Mouse (Mus musculus): ENCODE data around the gene Lgalsl. TPM values are rescaled to one million over a fixed set of nuclear protein-coding genes. Genes with fewer than 3 reads are reported as not detected.

The Lgalsl gene
- total and polyA plus RNA-seq, 3 experiments = 0.11 TPM; not detected in 2

DNA sequence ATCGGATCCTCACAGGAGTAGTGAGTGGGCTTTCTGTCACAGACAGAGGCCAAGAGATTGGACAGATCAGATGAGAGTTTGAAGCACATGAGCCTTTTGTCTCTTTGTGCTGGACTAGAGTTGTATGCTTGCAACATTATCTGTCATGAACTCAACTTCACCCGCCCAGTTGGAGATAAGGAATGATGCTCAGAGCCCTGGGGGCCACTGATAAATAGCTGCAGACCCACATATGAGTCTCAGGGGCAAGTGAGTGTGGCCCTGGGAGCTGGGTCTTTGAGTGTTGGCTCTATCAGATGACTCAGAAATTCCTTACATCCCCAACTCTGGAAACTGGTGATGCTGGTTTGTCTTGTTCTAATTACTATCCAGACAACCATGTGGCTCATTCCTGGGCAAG is 39.1 kb upstream of the Lgalsl start:
- no peak overlapping the region for H3K4me3 ChIP-seq (ENCODE audit: low read depth, low read length)
- no peak for ATAC-seq (ENCODE audit: extremely low read depth, insufficient number of reproducible peaks, low FRiP score, poor library complexity, severe bottlenecking)
- H3K27me3 ChIP-seq (ENCODE audit: insufficient read depth, low read length) = no peaks in the 10 kb centered on the region
- no peaks in the 10 kb centered on the region for H3K4me1 ChIP-seq (ENCODE audit: insufficient read depth, low read depth, low read length)
- DNase-seq (ENCODE audit: low spot score) = no peak
- H3K9me3 ChIP-seq (replicated peaks) = no peaks in the 10 kb centered on the region
- TF ChIP-seq CTCF (IDR thresholded peaks at IDR 0.05; ENCODE audit: low read depth, low read length) = no peak
- no peak for TF ChIP-seq TAL1 (conservative IDR thresholded peaks at IDR 0.05; ENCODE audit: low read depth, low read length)
- no peak for TF ChIP-seq GATA2 (IDR thresholded peaks at IDR 0.05; ENCODE audit: borderline replicate concordance, low read depth, low read length)
- TF ChIP-seq GATA1 (IDR thresholded peaks at IDR 0.05; ENCODE audit: borderline replicate concordance, low read length) = no peak
- TF ChIP-seq POLR2AphosphoS5 (IDR thresholded peaks at IDR 0.05; ENCODE audit: insufficient replicate concordance, low read depth, low read length) = no peak
- no peaks in the 10 kb centered on the region for H3K36me3 ChIP-seq (replicated peaks)

DNA sequence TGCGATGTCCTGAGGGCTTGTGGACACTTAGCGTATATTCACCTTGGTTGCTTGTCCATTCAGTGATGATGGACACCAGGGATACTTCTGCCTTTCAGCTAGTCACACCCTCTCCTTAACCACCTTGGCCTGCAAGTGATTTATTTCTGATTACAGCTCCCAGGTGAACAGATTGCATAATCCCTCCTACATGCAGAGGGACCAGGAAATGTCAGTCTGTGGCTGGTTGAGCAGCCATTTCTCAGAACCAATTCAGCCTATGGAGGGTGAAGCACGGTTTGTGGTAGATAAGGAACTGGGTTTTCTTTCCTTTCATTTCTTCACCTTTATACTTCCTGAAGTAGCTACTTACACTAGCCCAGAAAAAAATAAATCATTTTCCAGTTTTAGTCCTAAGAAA is 34.6 kb upstream of the Lgalsl start:
- Histone ChIP-seq H3K9me3 (replicated peaks) (no peaks in the 10 kb centered on the region), H3K27me3 (ENCODE audit: insufficient read depth, low read length) (no peaks in the 10 kb centered on the region), H3K36me3 (replicated peaks) (no peaks in the 10 kb centered on the region), H3K4me1 (ENCODE audit: insufficient read depth, low read depth, low read length) (no peaks in the 10 kb centered on the region), H3K4me3 (ENCODE audit: low read depth, low read length) (no peak overlapping the region)
- DNase-seq (ENCODE audit: low spot score) (no peak), ATAC-seq (ENCODE audit: extremely low read depth, insufficient number of reproducible peaks, low FRiP score, poor library complexity, severe bottlenecking) (no peak)
- TF ChIP-seq GATA1 (IDR thresholded peaks at IDR 0.05; ENCODE audit: borderline replicate concordance, low read length) (no peak), TAL1 (conservative IDR thresholded peaks at IDR 0.05; ENCODE audit: low read depth, low read length) (no peak), GATA2 (IDR thresholded peaks at IDR 0.05; ENCODE audit: borderline replicate concordance, low read depth, low read length) (no peak), POLR2AphosphoS5 (IDR thresholded peaks at IDR 0.05; ENCODE audit: insufficient replicate concordance, low read depth, low read length) (no peak), CTCF (IDR thresholded peaks at IDR 0.05; ENCODE audit: low read depth, low read length) (no peak)

DNA sequence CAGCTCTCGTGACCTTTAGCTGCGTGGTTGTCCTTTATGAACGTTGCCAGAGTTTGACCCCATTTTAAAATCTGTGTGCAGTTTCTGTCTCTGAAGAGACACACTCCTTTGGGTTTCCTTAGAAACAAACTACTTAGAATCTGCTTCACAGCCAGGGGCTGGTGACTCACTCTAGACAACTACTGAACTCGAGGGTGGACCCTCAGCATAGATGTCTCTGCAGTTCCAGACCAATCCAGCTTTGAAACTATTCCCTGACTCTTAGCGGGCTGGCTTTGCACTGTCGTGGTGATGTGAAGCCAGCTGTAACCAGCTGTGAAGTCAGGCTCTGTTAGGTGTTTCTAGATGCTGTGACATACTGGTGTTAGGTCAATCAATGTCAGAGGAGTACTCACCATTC is 33.8 kb upstream of the Lgalsl start:
- Histone ChIP-seq H3K4me1 (ENCODE audit: insufficient read depth, low read depth, low read length) (no peaks in the 10 kb centered on the region), H3K36me3 (replicated peaks) (no peaks in the 10 kb centered on the region), H3K27me3 (ENCODE audit: insufficient read depth, low read length) (no peaks in the 10 kb centered on the region), H3K4me3 (ENCODE audit: low read depth, low read length) (no peak overlapping the region), H3K9me3 (replicated peaks) (no peaks in the 10 kb centered on the region)
- TF ChIP-seq POLR2AphosphoS5 (IDR thresholded peaks at IDR 0.05; ENCODE audit: insufficient replicate concordance, low read depth, low read length) (no peak), GATA1 (IDR thresholded peaks at IDR 0.05; ENCODE audit: borderline replicate concordance, low read length) (no peak), TAL1 (conservative IDR thresholded peaks at IDR 0.05; ENCODE audit: low read depth, low read length) (no peak), CTCF (IDR thresholded peaks at IDR 0.05; ENCODE audit: low read depth, low read length) (no peak), GATA2 (IDR thresholded peaks at IDR 0.05; ENCODE audit: borderline replicate concordance, low read depth, low read length) (no peak)
- no peak for ATAC-seq (ENCODE audit: extremely low read depth, insufficient number of reproducible peaks, low FRiP score, poor library complexity, severe bottlenecking)
- DNase-seq (ENCODE audit: low spot score) = no peak

DNA sequence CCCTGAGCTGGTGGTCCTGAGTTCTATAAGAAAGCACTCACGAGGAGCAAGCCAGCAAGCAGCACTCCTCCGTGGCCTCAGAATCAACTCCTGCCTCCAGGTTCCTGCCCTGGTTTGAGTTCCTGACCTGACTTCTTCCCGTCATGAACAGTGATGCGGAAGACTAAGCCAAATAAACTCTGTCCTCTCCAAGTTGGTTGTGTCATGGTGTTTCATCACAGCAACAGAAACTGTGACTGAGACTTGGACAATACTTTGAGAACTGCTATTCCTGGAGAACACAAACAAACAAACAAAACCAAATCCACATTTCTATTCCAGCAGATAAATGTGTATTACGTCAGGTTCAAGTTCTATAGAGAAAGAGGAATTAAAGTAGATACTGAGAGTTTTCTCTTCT is 31.2 kb upstream of the Lgalsl start:
- no peaks in the 10 kb centered on the region for H3K9me3 ChIP-seq (replicated peaks)
- DNase-seq (ENCODE audit: low spot score) (no peak), ATAC-seq (ENCODE audit: extremely low read depth, insufficient number of reproducible peaks, low FRiP score, poor library complexity, severe bottlenecking) (no peak)
- TF ChIP-seq CTCF (IDR thresholded peaks at IDR 0.05; ENCODE audit: low read depth, low read length) = no peak
- no peak for TF ChIP-seq POLR2AphosphoS5 (IDR thresholded peaks at IDR 0.05; ENCODE audit: insufficient replicate concordance, low read depth, low read length)
- TF ChIP-seq TAL1 (conservative IDR thresholded peaks at IDR 0.05; ENCODE audit: low read depth, low read length) = no peak
- no peak for TF ChIP-seq GATA2 (IDR thresholded peaks at IDR 0.05; ENCODE audit: borderline replicate concordance, low read depth, low read length)
- TF ChIP-seq GATA1 (IDR thresholded peaks at IDR 0.05; ENCODE audit: borderline replicate concordance, low read length) = no peak
- no peak overlapping the region for H3K4me3 ChIP-seq (ENCODE audit: low read depth, low read length)
- peaks cover 2% of the 10 kb centered on the region; the same call in 1 of the 2 replicates for H3K27me3 ChIP-seq (ENCODE audit: insufficient read depth, low read length)
- no peaks in the 10 kb centered on the region for H3K4me1 ChIP-seq (ENCODE audit: insufficient read depth, low read depth, low read length)
- no peaks in the 10 kb centered on the region for H3K36me3 ChIP-seq (replicated peaks)

DNA sequence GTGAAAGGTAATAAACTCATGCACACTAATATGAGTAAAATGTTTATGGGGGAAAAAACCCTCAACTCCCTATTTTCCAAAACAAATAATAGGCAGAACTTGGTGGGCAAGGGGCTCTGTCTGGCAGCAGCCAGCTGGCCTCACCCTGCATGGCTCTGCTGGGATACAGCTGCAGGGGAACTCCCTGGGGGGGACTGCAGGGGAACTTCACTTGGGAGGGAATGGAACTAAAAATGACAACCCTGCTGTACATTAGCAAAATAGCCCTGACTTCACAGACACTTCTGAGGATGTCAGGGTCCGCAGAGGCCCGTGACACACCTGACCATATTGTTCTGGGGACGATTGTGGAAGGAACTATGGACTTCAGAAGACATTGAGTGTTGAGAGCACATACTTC is 29.5 kb upstream of the Lgalsl start:
- no peak overlapping the region for H3K4me3 ChIP-seq (ENCODE audit: low read depth, low read length)
- peaks cover 2% of the 10 kb centered on the region; the same call in 1 of the 2 replicates for H3K27me3 ChIP-seq (ENCODE audit: insufficient read depth, low read length)
- H3K36me3 ChIP-seq (replicated peaks) = no peaks in the 10 kb centered on the region
- ATAC-seq (ENCODE audit: extremely low read depth, insufficient number of reproducible peaks, low FRiP score, poor library complexity, severe bottlenecking) (no peak), DNase-seq (ENCODE audit: low spot score) (no peak)
- H3K9me3 ChIP-seq (replicated peaks) = no peaks in the 10 kb centered on the region
- H3K4me1 ChIP-seq (ENCODE audit: insufficient read depth, low read depth, low read length) = no peaks in the 10 kb centered on the region
- TF ChIP-seq POLR2AphosphoS5 (IDR thresholded peaks at IDR 0.05; ENCODE audit: insufficient replicate concordance, low read depth, low read length) = no peak
- no peak for TF ChIP-seq GATA1 (IDR thresholded peaks at IDR 0.05; ENCODE audit: borderline replicate concordance, low read length)
- no peak for TF ChIP-seq TAL1 (conservative IDR thresholded peaks at IDR 0.05; ENCODE audit: low read depth, low read length)
- TF ChIP-seq GATA2 (IDR thresholded peaks at IDR 0.05; ENCODE audit: borderline replicate concordance, low read depth, low read length) = no peak
- no peak for TF ChIP-seq CTCF (IDR thresholded peaks at IDR 0.05; ENCODE audit: low read depth, low read length)

DNA sequence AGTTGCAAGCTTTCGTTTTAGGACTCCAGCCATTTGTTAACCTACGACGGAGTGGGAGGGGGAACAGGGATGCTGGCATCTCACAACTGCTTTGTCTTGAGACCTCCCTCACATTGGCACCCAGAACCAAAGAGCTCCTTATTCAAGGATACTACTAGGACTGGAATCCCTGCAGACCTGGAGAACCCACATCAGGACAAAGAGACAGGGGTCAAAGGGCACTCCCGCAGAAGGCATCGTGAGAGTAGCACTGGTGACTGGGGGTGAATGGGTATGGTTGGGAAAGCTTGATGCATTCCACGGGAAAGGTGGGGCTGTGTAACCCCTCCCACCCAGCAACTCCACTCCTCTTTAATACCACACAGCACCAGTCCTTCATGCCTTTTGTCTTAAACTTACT is 29.0 kb upstream of the Lgalsl start:
- no peaks in the 10 kb centered on the region for H3K9me3 ChIP-seq (replicated peaks)
- TF ChIP-seq CTCF (IDR thresholded peaks at IDR 0.05; ENCODE audit: low read depth, low read length) = no peak
- TF ChIP-seq POLR2AphosphoS5 (IDR thresholded peaks at IDR 0.05; ENCODE audit: insufficient replicate concordance, low read depth, low read length) = no peak
- no peak for TF ChIP-seq TAL1 (conservative IDR thresholded peaks at IDR 0.05; ENCODE audit: low read depth, low read length)
- no peak for TF ChIP-seq GATA2 (IDR thresholded peaks at IDR 0.05; ENCODE audit: borderline replicate concordance, low read depth, low read length)
- no peak for TF ChIP-seq GATA1 (IDR thresholded peaks at IDR 0.05; ENCODE audit: borderline replicate concordance, low read length)
- ATAC-seq (ENCODE audit: extremely low read depth, insufficient number of reproducible peaks, low FRiP score, poor library complexity, severe bottlenecking) (no peak), DNase-seq (ENCODE audit: low spot score) (no peak)
- peaks cover 2% of the 10 kb centered on the region; the same call in 1 of the 2 replicates for H3K27me3 ChIP-seq (ENCODE audit: insufficient read depth, low read length)
- H3K4me3 ChIP-seq (ENCODE audit: low read depth, low read length) = no peak overlapping the region
- H3K4me1 ChIP-seq (ENCODE audit: insufficient read depth, low read depth, low read length) = no peaks in the 10 kb centered on the region
- no peaks in the 10 kb centered on the region for H3K36me3 ChIP-seq (replicated peaks)

All from G1E (cell line).